Mouse (Mus musculus) embryonic facial prominence, embryonic 12.5 days (tissue): ENCODE data around the gene Thoc6. TPM values are rescaled to one million over a fixed set of nuclear protein-coding genes. Genes with fewer than 3 reads are reported as not detected.

Source experiments
- ATAC-seq: fragments of 200-750 bp; cut with Nextera tagmentation; 2 replicates; pipeline ENCODE4 v1.8.0; 2017; ENCODE audit not compliant: insufficient number of reproducible peaks, insufficient read depth, low FRiP score, low TSS enrichment
- H3K27ac ChIP-seq: fragments of 300-500 bp; sonication (generic); 2 replicates; pipeline ENCODE4 v1.5.1; 2016; ENCODE audit warnings: mild to moderate bottlenecking
- H3K27me3 ChIP-seq: fragments of 300-500 bp; sonication (generic); 2 replicates; pipeline ENCODE4 v1.6.1; 2016; ENCODE audit warnings: mild to moderate bottlenecking, moderate library complexity
- H3K36me3 ChIP-seq: fragments of 300-500 bp; sonication (generic); 2 replicates; pipeline ENCODE4 v1.6.1; 2016; ENCODE audit warnings: mild to moderate bottlenecking
- H3K4me1 ChIP-seq: fragments of 300-500 bp; sonication (generic); 2 replicates; pipeline ENCODE4 v1.6.1; 2016
- H3K4me2 ChIP-seq: fragments of 300-500 bp; sonication (generic); replicated peaks from 2 replicates; pipeline ENCODE4 v1.6.1; 2016; ENCODE audit warnings: mild to moderate bottlenecking, moderate library complexity
- H3K4me3 ChIP-seq: fragments of 300-500 bp; sonication (generic); 2 replicates; pipeline ENCODE4 v1.5.1; 2016; ENCODE audit warnings: mild to moderate bottlenecking
- H3K9ac ChIP-seq: fragments of 300-500 bp; sonication (generic); 2 replicates; pipeline ENCODE4 v1.6.1; 2016; ENCODE audit warnings: mild to moderate bottlenecking, moderate library complexity
- H3K9me3 ChIP-seq: fragments of 300-500 bp; sonication (generic); 2 replicates; pipeline ENCODE4 v1.6.1; 2016; ENCODE audit warnings: mild to moderate bottlenecking, moderate library complexity
- WGBS: fragments of 180-500 bp; shearing (Covaris S2); methylation state at CpG from one replicate; pipeline ENCODE4 v1.1.7; 2016; 5-methylcytosine and 5-hydroxymethylcytosine counted together
- polyA plus RNA-seq: library from polyadenylated mRNA; unstranded; fragments of >200 nt; fragmentation: Nextera tagmentation; extraction: Ambion mirVana; gene quantifications from 2 replicates; pipeline ENCODE4 v1.2.1, GENCODE M21; 2016

Gene Thoc6
- polyA plus RNA-seq: 49.6 and 51.7 TPM in 2 replicates

DNA sequence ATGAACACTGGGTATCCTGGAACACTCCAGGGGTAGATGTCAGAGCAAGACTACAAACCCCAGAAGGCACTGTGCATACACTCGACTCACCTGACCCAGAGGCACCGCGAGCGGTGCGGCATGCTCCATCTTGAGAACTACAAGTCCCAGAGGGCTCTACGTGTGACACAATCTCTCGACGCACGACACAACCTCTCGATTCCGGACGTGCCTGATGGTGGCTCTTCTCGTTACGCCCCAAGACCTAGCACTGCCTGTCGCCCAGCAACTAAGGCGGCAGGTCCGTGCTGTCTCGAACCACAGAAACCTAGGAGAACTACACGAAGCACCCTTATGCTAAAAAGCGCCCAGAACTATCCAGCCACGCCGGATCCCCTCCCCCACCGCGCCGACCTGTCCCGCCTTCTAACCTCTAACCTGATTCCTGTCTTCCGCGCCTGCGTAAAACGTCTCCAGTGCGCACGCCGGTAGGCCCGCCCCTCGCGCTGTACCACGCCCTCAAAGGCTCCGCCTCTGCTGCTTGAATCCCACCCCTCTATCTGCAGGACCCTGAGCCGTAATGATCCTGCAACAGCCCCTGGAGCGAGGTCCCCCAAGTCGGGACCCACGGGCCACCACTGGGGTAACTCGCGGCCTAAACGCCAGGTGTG lies at the start of gene Thoc6, which contains the start of gene Hcfc1r1:
Gene Thoc6 (minus strand): TSS at position 459 of the 650 bp plus-strand sequence.
Gene Hcfc1r1 (plus strand): TSS at position 173 of the 650 bp plus-strand sequence.
- H3K27ac ChIP-seq: no peak within 1 kb of the TSS
- peak; percentile 95 for ATAC-seq
- peaks cover 33% of the 10 kb centered on the region for H3K4me1 ChIP-seq
- no peaks in the 10 kb centered on the region for H3K9me3 ChIP-seq
- peak within 1 kb of the TSS; percentile 98 for H3K4me2 ChIP-seq
- WGBS: under 1% methylated on average over 45 of the region's 45 CpGs
- H3K9ac ChIP-seq: peak within 1 kb of the TSS; percentile 55
- H3K36me3 ChIP-seq: peaks cover 20% of the 10 kb centered on the region
- peak within 1 kb of the TSS; percentile 61 for H3K4me3 ChIP-seq
- peaks cover 27% of the 10 kb centered on the region for H3K27me3 ChIP-seq

DNA sequence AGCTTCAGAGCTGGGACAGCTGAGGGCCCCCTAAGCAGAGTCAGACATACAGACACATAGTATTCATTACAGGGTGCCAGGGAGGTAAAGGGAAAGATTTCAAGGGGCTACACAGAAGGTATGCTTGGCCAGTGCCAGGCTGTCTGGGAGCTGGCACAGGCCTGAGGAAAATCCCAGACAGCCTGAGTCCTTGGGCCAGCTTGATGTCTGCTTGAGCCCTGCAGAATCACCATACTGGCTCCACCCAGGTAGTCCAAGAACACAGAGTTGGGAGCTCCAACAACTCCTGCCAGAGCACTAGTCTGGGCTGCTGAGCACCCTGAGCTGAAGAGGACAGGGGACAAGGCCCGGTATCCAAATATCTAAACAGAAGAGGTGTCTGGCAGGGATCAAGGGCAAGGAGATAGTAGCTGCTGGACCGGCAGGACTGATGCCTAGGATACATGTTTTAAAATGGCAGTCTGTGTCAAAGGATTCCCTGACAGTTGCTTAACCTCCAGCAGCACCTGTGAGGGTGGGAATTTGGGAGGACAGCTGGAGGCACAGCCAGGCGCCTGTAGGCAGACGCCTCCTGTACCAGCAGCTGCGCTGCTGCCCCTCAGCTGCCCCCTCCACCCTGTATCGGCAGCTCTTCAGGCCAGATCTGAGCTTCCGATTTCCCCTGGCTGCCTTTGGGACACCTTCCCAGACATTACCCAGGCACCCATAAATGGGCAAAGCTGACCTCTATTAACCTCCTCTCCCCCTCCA lies 48.9 kb upstream of the Thoc6 start, which contains the start of gene 1520401A03Rik:
Gene 1520401A03Rik (minus strand): TSS at position 408 of the 750 bp plus-strand sequence.
- Histone ChIP-seq H3K4me2 (no peak within 1 kb of the TSS), H3K27ac (no peak within 1 kb of the TSS), H3K4me1 (0 out of 2 replicates have a peak, but pooled peaks cover 10% of the 10 kb centered on the region), H3K9me3 (no peaks in the 10 kb centered on the region), H3K9ac (no peak within 1 kb of the TSS), H3K4me3 (no peak within 1 kb of the TSS), H3K36me3 (no peaks in the 10 kb centered on the region), H3K27me3 (no peaks in the 10 kb centered on the region)
- 72% methylated on average over 7 of the region's 7 CpGs for WGBS
- ATAC-seq: no peak

DNA sequence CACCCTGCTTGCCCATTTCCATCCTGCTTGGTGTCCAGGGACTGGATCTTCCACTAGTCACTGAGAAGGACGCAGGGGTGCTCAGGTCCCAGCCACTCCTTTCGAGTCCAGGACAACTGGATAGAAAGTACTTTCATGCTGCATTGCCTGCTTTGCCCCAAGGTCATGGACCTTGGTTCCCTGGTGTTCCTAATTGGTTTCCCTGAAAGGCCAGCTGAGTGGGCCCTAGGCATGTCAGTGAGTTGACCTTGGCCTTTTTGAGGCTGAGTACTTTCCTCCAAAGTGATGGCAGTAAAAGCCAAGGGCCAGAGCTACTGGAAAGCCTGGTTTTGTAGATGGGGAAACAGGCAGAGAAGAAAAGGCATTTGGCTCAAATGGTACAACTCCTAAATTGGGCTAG lies 48.2 kb upstream of the Thoc6 start:
- 80% methylated on average over 2 of the region's 2 CpGs for WGBS
- Histone ChIP-seq H3K9ac (no peak overlapping the region), H3K9me3 (no peaks in the 10 kb centered on the region), H3K27ac (no peak overlapping the region), H3K27me3 (no peaks in the 10 kb centered on the region), H3K4me1 (0 out of 2 replicates have a peak, but pooled peaks cover 9% of the 10 kb centered on the region), H3K4me2 (no peak overlapping the region), H3K36me3 (no peaks in the 10 kb centered on the region), H3K4me3 (no peak overlapping the region)
- ATAC-seq: no peak

DNA sequence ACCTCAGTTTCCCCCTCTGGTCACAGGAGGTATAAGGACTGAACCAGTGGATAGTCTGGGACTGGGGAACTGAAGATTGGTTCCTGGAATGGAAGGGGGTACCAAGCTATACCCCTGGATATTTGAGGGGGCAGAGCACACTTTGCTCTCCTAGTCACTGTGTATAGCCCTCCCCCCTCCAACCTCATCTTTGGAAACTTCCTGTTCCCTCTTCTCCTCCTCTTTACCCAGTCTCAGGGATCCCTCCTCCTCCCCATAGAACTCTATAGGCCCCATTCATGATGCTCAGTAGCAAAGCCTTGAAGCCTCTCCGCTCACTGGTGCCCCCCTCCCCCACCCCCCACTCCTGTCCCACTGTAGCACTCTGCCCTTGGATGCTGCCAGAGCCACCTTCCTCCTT lies 45.8 kb upstream of the Thoc6 start:
- WGBS: 27% methylated on average over 1 of the region's 1 CpGs
- H3K9ac ChIP-seq: no peak overlapping the region
- no peak for ATAC-seq
- no peak overlapping the region for H3K4me2 ChIP-seq
- no peaks in the 10 kb centered on the region for H3K36me3 ChIP-seq
- no peak overlapping the region for H3K4me3 ChIP-seq
- H3K27me3 ChIP-seq: no peaks in the 10 kb centered on the region
- H3K27ac ChIP-seq: no peak overlapping the region
- H3K4me1 ChIP-seq: no peaks in the 10 kb centered on the region
- no peaks in the 10 kb centered on the region for H3K9me3 ChIP-seq

- Histone ChIP-seq H3K4me2 (no peak overlapping the region), H3K9ac (no peak overlapping the region), H3K27ac (no peak overlapping the region), H3K27me3 (no peaks in the 10 kb centered on the region), H3K36me3 (no peaks in the 10 kb centered on the region), H3K4me1 (no peaks in the 10 kb centered on the region), H3K4me3 (no peak overlapping the region), H3K9me3 (no peaks in the 10 kb centered on the region)
- no peak for ATAC-seq
- 67% methylated on average over 2 of the region's 2 CpGs for WGBS
These were observed 43.3 kb upstream of the Thoc6 start for GRCm38 (mm10) chr17:23717003-23717402.

- no peak overlapping the region for H3K4me2 ChIP-seq
- H3K9ac ChIP-seq: no peak overlapping the region
- WGBS: 1% methylated on average over 3 of the region's 3 CpGs
- 0 out of 2 replicates have a peak, but pooled peaks have one; percentile 13 for ATAC-seq
- H3K27me3 ChIP-seq: peaks cover 9% of the 10 kb centered on the region; the same call in 1 of the 2 replicates
- H3K4me3 ChIP-seq: no peak overlapping the region
- H3K9me3 ChIP-seq: no peaks in the 10 kb centered on the region
- H3K4me1 ChIP-seq: peaks cover 10% of the 10 kb centered on the region; the same call in 1 of the 2 replicates
- H3K36me3 ChIP-seq: no peaks in the 10 kb centered on the region
- H3K27ac ChIP-seq: no peak overlapping the region
These were observed 32.5 kb upstream of the Thoc6 start for GRCm38 (mm10) chr17:23706212-23706611.

DNA sequence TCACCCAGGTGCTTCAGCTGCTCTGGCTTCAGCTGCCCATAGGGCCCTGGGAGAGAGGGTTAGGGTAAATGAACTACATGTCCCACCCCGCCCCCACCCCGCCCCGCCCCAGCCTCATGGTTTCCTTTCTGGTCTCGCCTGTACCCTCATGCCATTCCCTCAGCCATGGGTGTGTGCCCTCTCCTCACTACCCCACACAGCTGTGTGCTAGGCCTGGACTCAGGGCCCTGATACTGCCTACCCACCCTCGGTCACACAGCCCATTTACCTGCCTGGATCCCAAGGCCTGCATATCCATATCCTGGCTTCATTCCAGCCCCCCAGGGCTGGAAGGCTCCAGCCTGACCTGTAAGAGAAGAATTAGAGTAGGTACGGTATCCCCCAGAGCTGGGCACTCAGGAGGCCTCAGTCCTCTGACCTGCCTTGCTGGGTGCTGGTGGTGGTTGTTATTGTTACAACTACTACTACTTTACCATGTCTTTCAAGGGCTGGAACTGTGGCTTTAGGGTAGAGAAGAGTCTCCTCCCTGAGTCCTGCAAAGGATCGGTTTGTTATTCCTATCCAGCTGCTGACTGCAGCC lies 31.9 kb upstream of the Thoc6 start:
- no peaks in the 10 kb centered on the region for H3K36me3 ChIP-seq
- H3K27ac ChIP-seq: no peak overlapping the region
- no peak overlapping the region for H3K4me2 ChIP-seq
- WGBS: 73% methylated on average over 7 of the region's 7 CpGs
- H3K4me3 ChIP-seq: no peak overlapping the region
- no peak overlapping the region for H3K9ac ChIP-seq
- H3K27me3 ChIP-seq: peaks cover 15% of the 10 kb centered on the region
- no peaks in the 10 kb centered on the region for H3K9me3 ChIP-seq
- peaks cover 10% of the 10 kb centered on the region; the same call in 1 of the 2 replicates for H3K4me1 ChIP-seq
- peak; percentile 52; the same call in 1 of the 2 replicates for ATAC-seq

DNA sequence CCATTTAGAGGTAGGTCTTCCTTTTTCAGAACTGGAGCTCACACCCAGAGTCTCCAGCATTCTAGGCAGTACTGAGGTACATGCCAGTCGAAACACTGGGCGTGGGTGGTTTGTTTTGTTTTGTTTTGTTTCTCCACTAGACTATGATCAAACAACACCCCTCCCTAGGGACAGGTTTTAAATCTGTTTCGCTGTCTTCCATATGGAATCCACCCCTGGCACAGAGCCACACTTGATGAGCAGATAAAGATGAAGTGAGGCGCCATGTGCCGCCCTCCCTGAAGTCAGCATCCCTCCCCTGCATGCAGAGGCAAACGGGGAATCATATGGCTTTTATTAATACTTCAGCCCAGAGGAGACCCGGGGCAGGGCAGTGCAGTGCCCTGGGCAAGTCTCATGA lies 31.1 kb upstream of the Thoc6 start:
- H3K9ac ChIP-seq: no peak overlapping the region
- no peak overlapping the region for H3K27ac ChIP-seq
- peaks cover 23% of the 10 kb centered on the region for H3K27me3 ChIP-seq
- H3K4me2 ChIP-seq: no peak overlapping the region
- H3K4me3 ChIP-seq: no peak overlapping the region
- no peaks in the 10 kb centered on the region for H3K36me3 ChIP-seq
- peaks cover 12% of the 10 kb centered on the region; the same call in 1 of the 2 replicates for H3K4me1 ChIP-seq
- no peak for ATAC-seq
- H3K9me3 ChIP-seq: no peaks in the 10 kb centered on the region
- 23% methylated on average over 7 of the region's 7 CpGs for WGBS

GRCm38 (mm10) chr17:23703301-23703700 lies 29.6 kb upstream of the Thoc6 start:
- Histone ChIP-seq H3K4me2 (no peak overlapping the region), H3K9ac (no peak overlapping the region), H3K9me3 (no peaks in the 10 kb centered on the region), H3K27me3 (peaks cover 37% of the 10 kb centered on the region), H3K4me3 (no peak overlapping the region), H3K4me1 (peaks cover 17% of the 10 kb centered on the region; the same call in 1 of the 2 replicates), H3K27ac (no peak overlapping the region), H3K36me3 (no peaks in the 10 kb centered on the region)
- ATAC-seq: no peak
- WGBS: 84% methylated on average over 9 of the region's 9 CpGs

GRCm38 (mm10) chr17:23700079-23700478 lies 26.4 kb upstream of the Thoc6 start:
- Histone ChIP-seq H3K4me2 (peak overlapping the region; percentile 100), H3K9ac (peak overlapping the region; percentile 61), H3K9me3 (no peaks in the 10 kb centered on the region), H3K36me3 (no peaks in the 10 kb centered on the region), H3K4me3 (peak overlapping the region; percentile 66), H3K27me3 (peaks cover 37% of the 10 kb centered on the region), H3K27ac (no peak overlapping the region), H3K4me1 (peaks cover 19% of the 10 kb centered on the region)
- WGBS: 1% methylated on average over 26 of the region's 28 CpGs
- peak; percentile 88 for ATAC-seq

DNA sequence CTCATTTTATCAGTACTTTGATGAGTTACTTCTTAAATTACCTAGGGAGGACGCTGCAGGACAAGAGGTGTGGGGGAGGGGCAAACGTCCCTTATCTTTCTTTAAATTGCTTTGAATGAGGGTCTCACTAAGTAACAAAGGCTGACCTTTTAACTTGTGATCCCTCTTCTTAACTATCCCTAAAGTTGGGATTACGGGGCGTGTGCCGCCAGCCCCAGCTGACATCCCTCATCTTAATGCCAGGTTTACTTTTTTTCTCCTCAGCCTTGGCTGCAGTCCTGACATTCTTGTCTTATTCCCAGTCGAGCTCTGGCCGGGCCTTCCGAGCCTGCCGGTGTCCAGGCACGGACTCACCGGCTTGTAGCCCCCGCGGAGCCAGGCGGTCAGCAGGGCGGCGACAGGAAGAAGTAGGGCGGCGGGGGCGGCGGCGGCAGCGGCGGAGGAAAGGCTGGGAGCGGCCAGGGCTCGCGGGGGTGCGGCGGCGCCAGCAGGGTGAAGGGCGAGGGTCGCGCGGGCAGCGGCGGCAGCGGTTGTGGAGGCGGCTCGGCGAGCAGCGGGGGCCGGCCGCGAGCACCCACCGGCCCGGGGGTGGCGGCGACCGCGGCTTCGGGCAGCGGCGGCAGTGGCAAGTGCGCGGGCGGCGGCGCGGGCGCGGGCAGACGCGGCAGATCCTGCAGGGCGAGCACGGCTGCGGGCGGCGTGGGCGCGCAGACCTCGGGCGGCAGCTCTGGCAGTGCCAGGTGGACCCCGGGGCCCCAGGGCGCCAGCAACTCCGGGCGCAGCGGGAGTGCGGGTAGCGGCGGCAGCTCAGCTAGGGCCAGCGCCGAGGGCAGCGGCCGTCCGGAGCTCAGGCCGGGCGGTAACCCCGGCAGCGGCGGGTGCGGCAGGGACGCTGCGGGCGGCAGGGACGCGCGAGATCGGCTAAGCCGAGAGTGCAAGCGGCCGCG lies 25.7 kb upstream of the Thoc6 start:
- Histone ChIP-seq H3K27me3 (peaks cover 37% of the 10 kb centered on the region), H3K36me3 (no peaks in the 10 kb centered on the region), H3K4me3 (peak overlapping the region; percentile 66), H3K4me2 (peak overlapping the region; percentile 100), H3K27ac (no peak overlapping the region), H3K9me3 (no peaks in the 10 kb centered on the region), H3K9ac (peak overlapping the region; percentile 61), H3K4me1 (peaks cover 14% of the 10 kb centered on the region)
- 0 out of 2 replicates have a peak, but pooled peaks have one; percentile 12 for ATAC-seq
- under 1% methylated on average over 85 of the region's 101 CpGs for WGBS
